Mouse (Mus musculus) embryonic facial prominence, embryonic 15.5 days (tissue): ENCODE results near the gene Arhgap24. TPM values are rescaled to one million over a fixed set of nuclear protein-coding genes. Genes with fewer than 3 reads are reported as not detected.

Source experiments
- ATAC-seq: fragments of 200-750 bp; cut with Nextera tagmentation; 2 replicates; pipeline ENCODE4 v1.8.0; 2017; ENCODE audit warnings: low read depth, moderate TSS enrichment; ENCODE audit not compliant: insufficient number of reproducible peaks, low FRiP score, low TSS enrichment
- H3K27ac ChIP-seq: fragments of 300-500 bp; sonication (generic); replicated peaks from 2 replicates; pipeline ENCODE4 v1.5.1; 2015; ENCODE audit warnings: mild to moderate bottlenecking, inconsistent platforms
- H3K27me3 ChIP-seq: fragments of 300-500 bp; sonication (generic); 2 replicates; pipeline ENCODE4 v1.6.1; 2015; ENCODE audit warnings: inconsistent platforms
- H3K36me3 ChIP-seq: fragments of 300-500 bp; sonication (generic); 2 replicates; pipeline ENCODE4 v1.6.1; 2015; ENCODE audit warnings: mild to moderate bottlenecking, inconsistent platforms
- H3K4me1 ChIP-seq: fragments of 300-500 bp; sonication (generic); 2 replicates; pipeline ENCODE4 v1.6.1; 2015; ENCODE audit warnings: inconsistent platforms
- H3K4me2 ChIP-seq: fragments of 300-500 bp; sonication (generic); replicated peaks from 2 replicates; pipeline ENCODE4 v1.6.1; 2015; ENCODE audit warnings: mild to moderate bottlenecking, inconsistent platforms
- H3K4me3 ChIP-seq: fragments of 300-500 bp; sonication (generic); replicated peaks from 2 replicates; pipeline ENCODE4 v1.5.1; 2015; ENCODE audit warnings: mild to moderate bottlenecking, inconsistent platforms
- H3K9ac ChIP-seq: fragments of 300-500 bp; sonication (generic); 2 replicates; pipeline ENCODE4 v1.6.1; 2015; ENCODE audit warnings: inconsistent platforms
- H3K9me3 ChIP-seq: fragments of 300-500 bp; sonication (generic); replicated peaks from 2 replicates; pipeline ENCODE4 v1.6.1; 2016; ENCODE audit warnings: inconsistent platforms
- WGBS: fragments of 180-500 bp; shearing (Covaris S2); methylation state at CpG from one replicate; pipeline ENCODE4 v1.1.7; 2015; 5-methylcytosine and 5-hydroxymethylcytosine counted together
- polyA plus RNA-seq: library from polyadenylated mRNA; unstranded; fragments of >200 nt; fragmentation: Nextera tagmentation; extraction: Ambion mirVana; gene quantifications from 2 replicates; pipeline ENCODE4 v1.2.1, GENCODE M21; 2015

Gene Arhgap24
- polyA plus RNA-seq, 1 experiment from 2014 or later, result 34.0 TPM

DNA sequence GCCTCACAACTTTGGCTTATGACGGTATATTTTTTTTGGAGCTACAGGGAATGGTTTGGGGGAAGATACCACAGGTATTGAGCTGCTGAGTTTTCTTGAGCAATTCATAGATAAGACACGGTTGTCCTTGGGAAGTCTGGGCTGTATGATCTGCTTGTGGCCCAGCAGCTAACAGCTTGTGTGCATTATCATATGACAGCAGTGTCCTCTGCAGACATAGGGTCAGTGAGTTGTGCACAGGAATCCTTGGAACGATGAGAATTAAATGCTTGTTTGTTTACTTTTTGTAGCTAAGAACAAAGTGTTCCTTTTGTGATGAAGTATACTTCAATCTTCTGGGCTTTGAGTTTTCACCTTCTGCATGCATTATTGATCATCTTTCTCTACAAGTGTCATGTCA is 21.9 kb downstream of the Arhgap24 start:
- H3K36me3 ChIP-seq, result 0 out of 2 replicates have a peak, but pooled peaks cover 5% of the 10 kb centered on the region
- H3K9me3 ChIP-seq, result no peaks in the 10 kb centered on the region
- H3K4me2 ChIP-seq, result no peak overlapping the region
- H3K9ac ChIP-seq, result no peak overlapping the region
- ATAC-seq, result no peak
- no peak overlapping the region for H3K27ac ChIP-seq
- no peaks in the 10 kb centered on the region for H3K27me3 ChIP-seq
- no peaks in the 10 kb centered on the region for H3K4me1 ChIP-seq
- no peak overlapping the region for H3K4me3 ChIP-seq
- WGBS, result 75% methylated on average over 3 of the region's 3 CpGs

- H3K4me2 ChIP-seq, result no peak overlapping the region
- H3K4me3 ChIP-seq, result no peak overlapping the region
- no peak overlapping the region for H3K9ac ChIP-seq
- no peak for ATAC-seq
- 0 out of 2 replicates have a peak, but pooled peaks cover 5% of the 10 kb centered on the region for H3K36me3 ChIP-seq
- no peak overlapping the region for H3K27ac ChIP-seq
- WGBS, result 65% methylated on average over 2 of the region's 2 CpGs
- no peaks in the 10 kb centered on the region for H3K27me3 ChIP-seq
- no peaks in the 10 kb centered on the region for H3K9me3 ChIP-seq
- no peaks in the 10 kb centered on the region for H3K4me1 ChIP-seq
Measured at GRCm38 (mm10) chr5:102503868-102504267, 22.7 kb downstream of the Arhgap24 start.

DNA sequence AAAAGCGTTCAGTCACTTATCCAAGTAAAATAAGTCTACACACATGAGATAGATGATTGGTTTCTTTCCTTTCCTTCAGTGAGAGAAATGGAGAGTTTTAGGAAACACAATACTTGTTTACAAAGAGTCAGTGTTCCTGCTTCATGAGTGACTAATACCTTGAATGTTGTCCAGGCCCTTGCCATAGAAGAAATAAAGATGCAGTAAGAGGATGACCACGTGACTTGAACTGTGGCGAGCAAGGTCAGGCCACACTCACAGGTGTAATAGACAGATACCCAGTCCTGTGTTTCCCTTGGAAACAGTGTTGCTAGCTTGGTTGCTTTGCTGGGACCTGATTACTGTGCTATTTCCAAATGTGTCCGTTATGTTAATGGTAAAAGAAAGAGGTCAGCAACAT is 23.4 kb downstream of the Arhgap24 start:
- Histone ChIP-seq H3K9me3 (no peaks in the 10 kb centered on the region), H3K9ac (no peak overlapping the region), H3K4me2 (no peak overlapping the region), H3K4me3 (no peak overlapping the region), H3K4me1 (no peaks in the 10 kb centered on the region), H3K27me3 (no peaks in the 10 kb centered on the region), H3K27ac (no peak overlapping the region), H3K36me3 (0 out of 2 replicates have a peak, but pooled peaks cover 5% of the 10 kb centered on the region)
- 85% methylated on average over 4 of the region's 4 CpGs for WGBS
- no peak for ATAC-seq

DNA sequence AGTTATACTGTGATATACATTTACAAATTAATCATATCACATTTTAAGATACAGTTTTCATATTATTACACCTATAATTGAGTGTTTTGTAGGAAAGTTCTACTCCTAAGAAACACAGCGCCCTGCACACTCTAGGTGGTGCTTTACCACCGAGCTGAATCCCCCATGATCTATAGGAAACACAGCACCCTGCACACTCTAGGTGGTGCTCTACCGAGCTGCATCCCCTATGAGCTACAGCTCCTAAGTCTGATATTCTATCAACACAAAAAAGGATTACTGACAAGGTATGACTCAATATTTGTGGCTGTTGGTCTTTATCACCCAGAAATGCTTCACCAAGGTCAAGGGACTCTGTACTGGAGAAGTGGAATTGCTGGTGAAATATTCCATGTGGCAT is 27.0 kb downstream of the Arhgap24 start:
- Histone ChIP-seq H3K27ac (no peak overlapping the region), H3K27me3 (no peaks in the 10 kb centered on the region), H3K4me2 (no peak overlapping the region), H3K36me3 (0 out of 2 replicates have a peak, but pooled peaks cover 5% of the 10 kb centered on the region), H3K4me1 (no peaks in the 10 kb centered on the region), H3K9me3 (no peaks in the 10 kb centered on the region), H3K9ac (no peak overlapping the region), H3K4me3 (no peak overlapping the region)
- no peak for ATAC-seq
- WGBS, result 63% methylated on average over 3 of the region's 3 CpGs

GRCm38 (mm10) chr5:102509381-102509780 is 28.2 kb downstream of the Arhgap24 start:
- Histone ChIP-seq H3K9me3 (no peaks in the 10 kb centered on the region), H3K9ac (no peak overlapping the region), H3K4me2 (no peak overlapping the region), H3K4me3 (no peak overlapping the region), H3K27ac (no peak overlapping the region), H3K27me3 (no peaks in the 10 kb centered on the region), H3K4me1 (no peaks in the 10 kb centered on the region), H3K36me3 (0 out of 2 replicates have a peak, but pooled peaks cover 5% of the 10 kb centered on the region)
- no peak for ATAC-seq
- 67% methylated on average over 2 of the region's 2 CpGs for WGBS

GRCm38 (mm10) chr5:102511651-102512050 is 30.5 kb downstream of the Arhgap24 start:
- H3K27me3 ChIP-seq, result no peaks in the 10 kb centered on the region
- no peak for ATAC-seq
- 41% methylated on average over 4 of the region's 4 CpGs for WGBS

DNA sequence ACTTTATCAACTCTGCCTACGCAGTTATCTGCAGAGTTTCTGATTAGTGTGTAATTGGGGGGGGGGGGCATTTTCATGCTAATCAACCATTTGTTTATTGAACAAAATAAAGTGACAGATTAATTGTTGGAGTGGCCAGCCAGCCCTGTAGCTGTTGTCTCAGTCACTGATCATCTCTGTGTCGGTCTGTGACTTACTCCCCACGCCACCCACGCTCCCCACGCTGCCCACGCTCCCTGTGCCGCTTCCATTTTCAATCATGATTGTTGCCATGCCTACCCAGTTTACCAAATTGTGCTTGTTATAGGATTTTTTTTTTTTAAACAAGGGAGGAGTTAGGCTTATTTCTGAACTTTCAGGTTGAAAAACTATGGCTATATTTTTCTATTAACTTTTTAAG is 34.3 kb downstream of the Arhgap24 start:
- 76% methylated on average over 7 of the region's 7 CpGs for WGBS
- H3K27me3 ChIP-seq, result no peaks in the 10 kb centered on the region
- H3K4me3 ChIP-seq, result no peak overlapping the region
- H3K9ac ChIP-seq, result no peak overlapping the region
- H3K27ac ChIP-seq, result no peak overlapping the region
- H3K4me2 ChIP-seq, result no peak overlapping the region
- H3K36me3 ChIP-seq, result no peaks in the 10 kb centered on the region
- no peak for ATAC-seq
- H3K4me1 ChIP-seq, result no peaks in the 10 kb centered on the region
- H3K9me3 ChIP-seq, result no peaks in the 10 kb centered on the region

More at GRCm38 (mm10) chr5:102511651-102512050, 30.5 kb downstream of the Arhgap24 start:
- H3K4me1 ChIP-seq, result no peaks in the 10 kb centered on the region
- no peak overlapping the region for H3K9ac ChIP-seq
- no peak overlapping the region for H3K4me2 ChIP-seq
- no peak overlapping the region for H3K4me3 ChIP-seq
- H3K36me3 ChIP-seq, result no peaks in the 10 kb centered on the region
- no peak overlapping the region for H3K27ac ChIP-seq
- no peaks in the 10 kb centered on the region for H3K9me3 ChIP-seq

DNA sequence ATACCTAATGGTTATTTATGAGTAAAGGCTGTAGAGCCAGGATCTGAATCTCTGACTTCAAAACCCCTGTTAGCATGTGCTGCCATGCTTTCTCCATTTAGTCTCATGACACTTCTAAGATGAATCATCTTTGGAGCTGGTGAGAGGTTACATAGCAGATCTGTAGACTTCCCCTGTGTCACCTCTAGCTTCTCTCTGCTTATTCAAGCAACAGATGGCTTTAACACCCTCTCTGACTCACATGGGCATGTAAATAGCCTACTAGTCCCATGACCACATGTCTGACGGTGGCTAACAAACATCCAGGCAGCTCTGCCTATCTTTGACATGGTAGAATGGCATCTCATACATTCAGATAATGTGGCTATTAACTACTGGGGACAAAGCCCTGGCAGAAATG is 39.3 kb downstream of the Arhgap24 start:
- no peak for ATAC-seq
- 84% methylated on average over 1 of the region's 1 CpGs for WGBS
- Histone ChIP-seq H3K9me3 (no peaks in the 10 kb centered on the region), H3K4me2 (no peak overlapping the region), H3K9ac (no peak overlapping the region), H3K27me3 (no peaks in the 10 kb centered on the region), H3K36me3 (no peaks in the 10 kb centered on the region), H3K4me1 (no peaks in the 10 kb centered on the region), H3K4me3 (no peak overlapping the region), H3K27ac (no peak overlapping the region)

DNA sequence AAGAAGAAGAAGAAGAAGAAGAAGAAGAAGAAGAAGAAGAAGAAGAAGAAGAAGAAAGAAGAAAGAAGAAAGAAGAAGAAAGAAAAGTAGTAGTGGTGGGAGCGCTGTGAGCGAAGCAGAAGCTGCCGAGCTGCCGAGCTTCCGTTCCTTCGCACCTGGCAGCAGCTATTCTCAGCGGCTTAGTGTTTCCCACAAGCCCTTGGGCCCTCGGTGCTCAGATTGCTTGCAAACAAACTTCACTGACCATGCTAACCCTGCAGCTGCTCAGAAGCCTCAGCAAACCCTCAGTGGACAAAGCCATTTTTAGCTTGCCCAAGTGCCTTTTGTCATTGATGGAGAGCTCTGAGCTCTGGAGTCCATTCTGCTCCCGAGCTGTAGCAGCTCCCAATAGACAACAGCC is 54.1 kb downstream of the Arhgap24 start:
- Histone ChIP-seq H3K9ac (no peak overlapping the region), H3K4me3 (no peak overlapping the region), H3K4me2 (no peak overlapping the region), H3K27ac (no peak overlapping the region), H3K27me3 (no peaks in the 10 kb centered on the region), H3K9me3 (no peaks in the 10 kb centered on the region), H3K4me1 (no peaks in the 10 kb centered on the region), H3K36me3 (no peaks in the 10 kb centered on the region)
- no peak for ATAC-seq
- 84% methylated on average over 9 of the region's 9 CpGs for WGBS

DNA sequence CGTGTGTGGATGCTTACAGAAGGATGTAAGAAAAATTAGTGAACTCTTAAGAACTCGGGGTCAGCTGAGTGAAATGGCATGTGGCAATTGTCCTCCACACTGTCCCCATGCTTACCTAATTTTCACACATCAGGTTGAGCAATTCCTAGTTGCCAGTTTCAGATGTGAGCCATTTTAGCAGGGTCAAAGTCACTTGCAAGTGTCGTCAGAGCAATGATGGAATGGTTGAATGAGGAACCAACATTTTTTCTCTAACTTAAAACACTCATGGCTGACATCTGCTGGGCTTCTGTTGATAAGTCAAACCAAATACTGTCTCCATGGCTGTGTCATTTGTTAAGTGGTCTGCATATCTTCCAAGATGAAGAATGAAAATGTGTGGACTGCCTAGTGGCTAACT is 56.6 kb downstream of the Arhgap24 start:
- H3K4me3 ChIP-seq, result no peak overlapping the region
- H3K9ac ChIP-seq, result no peak overlapping the region
- H3K36me3 ChIP-seq, result no peaks in the 10 kb centered on the region
- 73% methylated on average over 3 of the region's 3 CpGs for WGBS
- no peak overlapping the region for H3K27ac ChIP-seq
- H3K27me3 ChIP-seq, result no peaks in the 10 kb centered on the region
- no peaks in the 10 kb centered on the region for H3K9me3 ChIP-seq
- H3K4me1 ChIP-seq, result no peaks in the 10 kb centered on the region
- no peak for ATAC-seq
- H3K4me2 ChIP-seq, result no peak overlapping the region

GRCm38 (mm10) chr5:102546296-102546695 is 65.1 kb downstream of the Arhgap24 start:
- H3K36me3 ChIP-seq, result no peaks in the 10 kb centered on the region
- no peak overlapping the region for H3K9ac ChIP-seq
- H3K27ac ChIP-seq, result no peak overlapping the region
- no peak for ATAC-seq
- no peak overlapping the region for H3K4me3 ChIP-seq
- no peaks in the 10 kb centered on the region for H3K9me3 ChIP-seq
- peaks cover 12% of the 10 kb centered on the region for H3K4me1 ChIP-seq
- H3K27me3 ChIP-seq, result no peaks in the 10 kb centered on the region
- 90% methylated on average over 4 of the region's 4 CpGs for WGBS
- H3K4me2 ChIP-seq, result no peak overlapping the region

- H3K4me2 ChIP-seq, result no peak overlapping the region
- H3K4me1 ChIP-seq, result peaks cover 22% of the 10 kb centered on the region
- no peak overlapping the region for H3K27ac ChIP-seq
- no peaks in the 10 kb centered on the region for H3K27me3 ChIP-seq
- no peaks in the 10 kb centered on the region for H3K9me3 ChIP-seq
- no peaks in the 10 kb centered on the region for H3K36me3 ChIP-seq
- H3K9ac ChIP-seq, result no peak overlapping the region
- no peak for ATAC-seq
- H3K4me3 ChIP-seq, result no peak overlapping the region
Measured at GRCm38 (mm10) chr5:102547786-102548185, 66.6 kb downstream of the Arhgap24 start.
